Mouse (Mus musculus): Measurements from ENCODE around the gene Cct4.

DNA sequence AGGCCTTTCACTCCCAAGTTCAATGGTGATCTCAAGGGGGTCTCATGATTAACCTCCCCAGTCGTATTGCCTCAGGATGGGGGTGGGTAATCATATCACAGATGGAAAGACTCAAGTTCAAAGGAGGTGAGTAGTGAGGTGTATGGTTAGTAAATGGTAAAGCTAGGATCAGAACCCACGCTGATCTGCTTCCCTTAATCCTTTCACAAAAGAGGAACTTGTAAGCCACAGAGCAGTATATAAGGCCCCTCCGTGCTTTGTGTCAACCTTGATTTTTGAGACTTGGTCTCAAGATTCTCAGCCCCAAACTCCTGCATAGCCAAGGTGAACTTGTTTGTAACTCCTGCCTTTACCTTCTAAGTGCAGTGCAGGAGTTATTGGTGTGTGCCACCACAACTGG, 33.9 kb downstream of the Cct4 start:
- no peak for TF ChIP-seq EP300 (optimal IDR thresholded peaks at IDR 0.05)
- TF ChIP-seq CTCF (IDR thresholded peaks at IDR 0.05; ENCODE audit: low read depth) = no peak

All from stomach, postnatal 0 days (tissue).